9 mouse cellular contexts compared by ENCODE assay signal in the genomic region with DNA sequence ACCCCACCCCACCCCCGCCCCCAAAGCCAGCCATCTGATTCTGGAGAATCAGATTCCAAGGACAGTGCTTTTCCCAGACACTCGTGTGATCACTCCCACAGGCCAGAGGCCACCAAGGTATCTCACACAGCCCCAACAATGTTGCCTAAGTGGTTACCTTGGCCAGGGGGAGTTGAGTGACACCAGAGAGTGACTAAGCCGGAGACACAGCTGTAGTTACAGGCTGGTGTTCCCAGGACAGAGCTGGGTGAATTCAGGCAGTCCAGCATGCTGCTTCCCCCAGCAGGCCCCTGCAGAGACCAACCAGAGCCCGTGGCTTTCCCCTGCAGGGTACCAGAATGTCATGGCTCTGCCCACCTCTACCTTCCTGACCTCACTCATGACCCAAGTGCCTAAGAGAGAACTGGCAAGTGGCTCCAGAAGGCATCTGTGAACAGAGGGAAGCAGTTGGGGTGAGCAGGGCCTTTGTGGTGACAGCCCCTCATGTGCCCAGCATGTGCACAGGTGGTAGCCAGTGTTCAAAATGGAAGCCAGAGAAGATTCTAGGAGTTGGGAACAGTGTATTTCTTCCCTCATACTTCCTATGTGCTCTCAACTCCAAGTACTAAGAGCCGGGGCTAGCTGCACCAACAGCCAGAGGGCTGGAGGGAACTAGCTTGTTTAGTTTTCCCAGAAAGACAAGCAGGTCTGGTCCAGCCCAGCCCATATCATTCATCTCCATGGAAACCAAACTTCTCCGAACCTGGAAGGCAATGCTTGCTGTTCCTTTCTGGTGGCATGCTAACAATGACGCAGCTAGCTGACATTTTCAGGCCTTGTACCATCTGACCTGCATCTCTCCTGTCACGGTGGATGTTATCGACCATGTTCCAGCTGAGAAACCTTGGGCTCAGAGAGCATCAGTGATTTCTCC. TPM values are rescaled to one million over a fixed set of nuclear protein-coding genes. Genes with fewer than 3 reads are reported as not detected.
DNase-seq lines count a peak whose midpoint lies in the region; ATAC-seq and TF ChIP-seq lines count a peak whose summit lies in the region.
"Had no signal": no experiment of that assay in that cellular context is flagged by ENCODE, and none has a peak within 500 bp of the region (broad histone marks: within the 10 kb centered on the region; RNA-seq: fewer than 3 reads in every experiment).

No protein-coding gene starts in this region.

- H3K4me2 ChIP-seq in hindbrain, embryonic 13.5 days: no peak overlapping the region
- H3K4me2 ChIP-seq in hindbrain, embryonic 11.5 days (replicated peaks; ENCODE audit: low read depth, low read length): no peak overlapping the region

- peaks cover 34% of the 10 kb centered on the region for H3K4me1 ChIP-seq in hindbrain, embryonic 13.5 days (replicated peaks)
- peaks cover 11% of the 10 kb centered on the region for H3K4me1 ChIP-seq in hindbrain, embryonic 11.5 days (replicated peaks; ENCODE audit: control insufficient read depth, insufficient read depth, low read length)

- no peak overlapping the region for H3K4me3 ChIP-seq in hindbrain, embryonic 13.5 days
- no peak overlapping the region for H3K4me3 ChIP-seq in hindbrain, embryonic 11.5 days (ENCODE audit: low read depth, low read length)

- 34% methylated on average over 9 of the region's 9 CpGs for WGBS in hindbrain, embryonic 13.5 days
- 35% methylated on average over 9 of the region's 9 CpGs for WGBS in hindbrain, embryonic 11.5 days

- H3K27me3 ChIP-seq in hindbrain, embryonic 13.5 days: no peaks in the 10 kb centered on the region
- no peaks in the 10 kb centered on the region; the same call in 1 of the 2 replicates for H3K27me3 ChIP-seq in hindbrain, embryonic 11.5 days (ENCODE audit: control insufficient read depth, insufficient read depth, low read length)

- peak; percentile 64 for DNase-seq in adrenal gland, adult 2 months
- no peak for DNase-seq in adrenal gland, adult 8-10 months
- no peak for DNase-seq in hindbrain, embryonic 11.5 days (ENCODE audit: low spot score)
- DNase-seq in brain, embryonic 14.5 days (ENCODE audit: low read depth): peak; percentile 53
- peak; percentile 54 for DNase-seq in lung, postnatal 25 days (ENCODE audit: low spot score)
- no peak for DNase-seq in urinary bladder, postnatal 36 days (ENCODE audit: low spot score in 2 of 2)
- no peak for DNase-seq in liver

- peak overlapping the region; percentile 31 for H3K27ac ChIP-seq in hindbrain, embryonic 13.5 days
- H3K27ac ChIP-seq in hindbrain, embryonic 11.5 days (ENCODE audit: low read depth, low read length): no peak overlapping the region
- H3K27ac ChIP-seq: macrophage had no signal

- H3K9ac ChIP-seq in hindbrain, embryonic 13.5 days: no peak overlapping the region
- no peak overlapping the region for H3K9ac ChIP-seq in hindbrain, embryonic 11.5 days (ENCODE audit: low read depth, low read length)

- no peak for ATAC-seq in hindbrain, embryonic 13.5 days (ENCODE audit: low FRiP score)
- no peak for ATAC-seq in hindbrain, embryonic 11.5 days (ENCODE audit: low FRiP score)

- TF ChIP-seq POLR2A in brain, embryonic 14.5 days (IDR thresholded peaks at IDR 0.05; ENCODE audit: borderline replicate concordance, extremely low read depth, insufficient read depth, insufficient read length, poor library complexity, severe bottlenecking): no peak

- no peaks in the 10 kb centered on the region for H3K36me3 ChIP-seq in hindbrain, embryonic 13.5 days
- no peaks in the 10 kb centered on the region for H3K36me3 ChIP-seq in hindbrain, embryonic 11.5 days (ENCODE audit: control insufficient read depth, insufficient read depth, low read length)

- no peak for TF ChIP-seq CTCF in brain, embryonic 14.5 days (IDR thresholded peaks at IDR 0.05; ENCODE audit: borderline replicate concordance, extremely low read depth, insufficient read depth, insufficient read length)

- H3K9me3 ChIP-seq in hindbrain, embryonic 13.5 days: no peaks in the 10 kb centered on the region
- no peaks in the 10 kb centered on the region for H3K9me3 ChIP-seq in hindbrain, embryonic 11.5 days (ENCODE audit: control insufficient read depth, low read length)

RNA-seq across cellular contexts. Expression of a gene that starts 18.5 kb away (rescaled TPM):
- 10 to 100 TPM in 1 of 2 experiments, 1 to 10 TPM in 1; 8.5 to 11.3 TPM for total RNA-seq in adrenal gland, adult 2 months (2021)
- 24.1 and 24.6 TPM in 2 replicates for polyA plus RNA-seq in adrenal gland, adult 2 months (2012; rRNA removed)
- 10 to 100 TPM; 13.7 to 15.1 (median 14.1) TPM for total RNA-seq in adrenal gland, adult 8-10 months (2022)
- 68.1 and 71.4 TPM in 2 replicates for polyA plus RNA-seq in hindbrain, embryonic 13.5 days (2015; fragmentation: Nextera tagmentation; extraction: Ambion mirVana)
- 87.1 and 87.5 TPM in 2 replicates for polyA plus RNA-seq in hindbrain, embryonic 11.5 days (2014; fragmentation: Nextera tagmentation; extraction: Ambion mirVana)
- 40.1 and 41.2 TPM in 2 replicates for polyA plus RNA-seq in brain, embryonic 14.5 days (2012; rRNA removed)

RNA-seq across cellular contexts. Expression of a gene that starts 34.8 kb away (rescaled TPM):
- total RNA-seq in adrenal gland, adult 2 months (2021): 1 to 10 TPM; 3.1 to 5.4 TPM
- 5.7 and 6.9 TPM in 2 replicates for polyA plus RNA-seq in adrenal gland, adult 2 months (2012; rRNA removed)
- total RNA-seq in adrenal gland, adult 8-10 months (2022): 1 to 10 TPM; 1.8 to 4.4 (median 3.3) TPM
- polyA plus RNA-seq in hindbrain, embryonic 13.5 days (2015; fragmentation: Nextera tagmentation; extraction: Ambion mirVana): 0.55 and 1.2 TPM in 2 replicates
- polyA plus RNA-seq in hindbrain, embryonic 11.5 days (2014; fragmentation: Nextera tagmentation; extraction: Ambion mirVana): 0.56 and 0.73 TPM in 2 replicates
- polyA plus RNA-seq in brain, embryonic 14.5 days (2012; rRNA removed): 0.95 and 1.4 TPM in 2 replicates
- polyA plus RNA-seq: macrophage had no signal

RNA-seq across cellular contexts. Expression of a gene that starts 50.5 kb away (rescaled TPM):
- 1 to 10 TPM in 1 of 2 experiments, under 1 TPM in 1; 0.63 to 1.6 TPM for total RNA-seq in adrenal gland, adult 2 months (2021)
- polyA plus RNA-seq in adrenal gland, adult 2 months (2012; rRNA removed): 1.1 and 1.9 TPM in 2 replicates
- total RNA-seq in adrenal gland, adult 8-10 months (2022): 1 to 10 TPM in 2 of 4 experiments, under 1 TPM in 2; 0.29 to 1.1 (median 0.89) TPM
- polyA plus RNA-seq in hindbrain, embryonic 13.5 days (2015; fragmentation: Nextera tagmentation; extraction: Ambion mirVana): 0.35 and 0.64 TPM in 2 replicates
- polyA plus RNA-seq in hindbrain, embryonic 11.5 days (2014; fragmentation: Nextera tagmentation; extraction: Ambion mirVana): 0.14 and 0.23 TPM in 2 replicates
- 0.06 and 0.12 TPM in 2 replicates for polyA plus RNA-seq in brain, embryonic 14.5 days (2012; rRNA removed)
- polyA plus RNA-seq: macrophage had no signal

Comparison
In these comparisons a context has a peak if more than half of its experiments do, and no peak if none do; other contexts are left out.
1. DNase-seq: peak in adrenal gland, adult 2 months (single experiment), brain, embryonic 14.5 days (single experiment) and lung, postnatal 25 days (single experiment); none in adrenal gland, adult 8-10 months (single experiment), hindbrain, embryonic 11.5 days (single experiment), urinary bladder, postnatal 36 days (0 of 2) and liver (single experiment).